Mouse (Mus musculus): Measurements from ENCODE around the gene Kcng3. TPM values are rescaled to one million over a fixed set of nuclear protein-coding genes. Genes with fewer than 3 reads are reported as not detected.

Kcng3 gene
- polyA plus RNA-seq, 1 experiment from 2014 or later, result not detected

- Histone ChIP-seq H3K4me3 (ENCODE audit: low read length) (no peak overlapping the region), H3K4me2 (ENCODE audit: low read depth, low read length) (no peak overlapping the region), H3K36me3 (ENCODE audit: control insufficient read depth, insufficient read depth) (no peaks in the 10 kb centered on the region), H3K9ac (ENCODE audit: low read length) (no peak overlapping the region), H3K4me1 (ENCODE audit: control insufficient read depth, insufficient read depth, low read length) (no peaks in the 10 kb centered on the region), H3K27me3 (ENCODE audit: control insufficient read depth, insufficient read depth, low read length) (no peaks in the 10 kb centered on the region), H3K27ac (ENCODE audit: low read length) (no peak overlapping the region), H3K9me3 (replicated peaks; ENCODE audit: control insufficient read depth, low read length) (peaks cover 6% of the 10 kb centered on the region)
- no peak for ATAC-seq (replicated peaks; ENCODE audit: extremely low read depth, insufficient read depth, low FRiP score)
- WGBS, result 79% methylated on average over 10 of the region's 10 CpGs
These were observed 38.3 kb downstream of the Kcng3 start for GRCm38 (mm10) chr17:83593396-83593795.

GRCm38 (mm10) chr17:83588663-83589341, 42.9 kb downstream of the Kcng3 start:
- Histone ChIP-seq H3K27ac (ENCODE audit: low read length) (no peak overlapping the region), H3K4me1 (ENCODE audit: control insufficient read depth, insufficient read depth, low read length) (no peaks in the 10 kb centered on the region), H3K4me2 (ENCODE audit: low read depth, low read length) (no peak overlapping the region), H3K36me3 (ENCODE audit: control insufficient read depth, insufficient read depth) (no peaks in the 10 kb centered on the region), H3K27me3 (ENCODE audit: control insufficient read depth, insufficient read depth, low read length) (no peaks in the 10 kb centered on the region), H3K9me3 (replicated peaks; ENCODE audit: control insufficient read depth, low read length) (peaks cover 6% of the 10 kb centered on the region), H3K9ac (ENCODE audit: low read length) (no peak overlapping the region), H3K4me3 (ENCODE audit: low read length) (no peak overlapping the region)
- WGBS, result 84% methylated on average over 6 of the region's 6 CpGs
- no peak for ATAC-seq (replicated peaks; ENCODE audit: extremely low read depth, insufficient read depth, low FRiP score)

GRCm38 (mm10) chr17:83587731-83588130, 44.0 kb downstream of the Kcng3 start:
- Histone ChIP-seq H3K36me3 (ENCODE audit: control insufficient read depth, insufficient read depth) (no peaks in the 10 kb centered on the region), H3K9me3 (replicated peaks; ENCODE audit: control insufficient read depth, low read length) (peaks cover 6% of the 10 kb centered on the region)
- 87% methylated on average over 8 of the region's 8 CpGs for WGBS

GRCm38 (mm10) chr17:83582585-83582984, 49.1 kb downstream of the Kcng3 start:
- H3K9ac ChIP-seq (ENCODE audit: low read length), result no peak overlapping the region
- H3K27ac ChIP-seq (ENCODE audit: low read length), result no peak overlapping the region
- H3K4me1 ChIP-seq (ENCODE audit: control insufficient read depth, insufficient read depth, low read length), result no peaks in the 10 kb centered on the region
- WGBS, result 58% methylated on average over 2 of the region's 2 CpGs
- no peaks in the 10 kb centered on the region for H3K36me3 ChIP-seq (ENCODE audit: control insufficient read depth, insufficient read depth)
- no peaks in the 10 kb centered on the region for H3K27me3 ChIP-seq (ENCODE audit: control insufficient read depth, insufficient read depth, low read length)
- ATAC-seq (replicated peaks; ENCODE audit: extremely low read depth, insufficient read depth, low FRiP score), result peak; percentile 52; the same call in 1 of the 2 replicates
- no peak overlapping the region for H3K4me2 ChIP-seq (ENCODE audit: low read depth, low read length)
- no peak overlapping the region for H3K4me3 ChIP-seq (ENCODE audit: low read length)
- no peaks in the 10 kb centered on the region for H3K9me3 ChIP-seq (replicated peaks; ENCODE audit: control insufficient read depth, low read length)

More at GRCm38 (mm10) chr17:83587731-83588130, 44.0 kb downstream of the Kcng3 start:
- no peaks in the 10 kb centered on the region for H3K4me1 ChIP-seq (ENCODE audit: control insufficient read depth, insufficient read depth, low read length)
- no peak for ATAC-seq (replicated peaks; ENCODE audit: extremely low read depth, insufficient read depth, low FRiP score)
- no peak overlapping the region for H3K27ac ChIP-seq (ENCODE audit: low read length)
- no peak overlapping the region for H3K9ac ChIP-seq (ENCODE audit: low read length)
- no peak overlapping the region for H3K4me3 ChIP-seq (ENCODE audit: low read length)
- H3K27me3 ChIP-seq (ENCODE audit: control insufficient read depth, insufficient read depth, low read length), result no peaks in the 10 kb centered on the region
- H3K4me2 ChIP-seq (ENCODE audit: low read depth, low read length), result no peak overlapping the region

GRCm38 (mm10) chr17:83580734-83581133, 51.0 kb downstream of the Kcng3 start:
- H3K4me3 ChIP-seq (ENCODE audit: low read length), result no peak overlapping the region
- H3K27me3 ChIP-seq (ENCODE audit: control insufficient read depth, insufficient read depth, low read length), result no peaks in the 10 kb centered on the region
- no peaks in the 10 kb centered on the region for H3K4me1 ChIP-seq (ENCODE audit: control insufficient read depth, insufficient read depth, low read length)
- no peaks in the 10 kb centered on the region for H3K9me3 ChIP-seq (replicated peaks; ENCODE audit: control insufficient read depth, low read length)
- H3K4me2 ChIP-seq (ENCODE audit: low read depth, low read length), result no peak overlapping the region
- no peaks in the 10 kb centered on the region for H3K36me3 ChIP-seq (ENCODE audit: control insufficient read depth, insufficient read depth)
- no peak for ATAC-seq (replicated peaks; ENCODE audit: extremely low read depth, insufficient read depth, low FRiP score)
- 81% methylated on average over 5 of the region's 5 CpGs for WGBS
- no peak overlapping the region for H3K9ac ChIP-seq (ENCODE audit: low read length)
- H3K27ac ChIP-seq (ENCODE audit: low read length), result no peak overlapping the region

- no peak overlapping the region for H3K27ac ChIP-seq (ENCODE audit: low read length)
- no peak overlapping the region for H3K9ac ChIP-seq (ENCODE audit: low read length)
- WGBS, result 85% methylated on average over 11 of the region's 11 CpGs
- no peaks in the 10 kb centered on the region for H3K27me3 ChIP-seq (ENCODE audit: control insufficient read depth, insufficient read depth, low read length)
- no peaks in the 10 kb centered on the region for H3K4me1 ChIP-seq (ENCODE audit: control insufficient read depth, insufficient read depth, low read length)
- no peaks in the 10 kb centered on the region for H3K36me3 ChIP-seq (ENCODE audit: control insufficient read depth, insufficient read depth)
- no peak overlapping the region for H3K4me3 ChIP-seq (ENCODE audit: low read length)
- no peaks in the 10 kb centered on the region for H3K9me3 ChIP-seq (replicated peaks; ENCODE audit: control insufficient read depth, low read length)
- H3K4me2 ChIP-seq (ENCODE audit: low read depth, low read length), result no peak overlapping the region
- no peak for ATAC-seq (replicated peaks; ENCODE audit: extremely low read depth, insufficient read depth, low FRiP score)
These were observed 54.8 kb downstream of the Kcng3 start for GRCm38 (mm10) chr17:83576810-83577371.

- Histone ChIP-seq H3K9ac (ENCODE audit: low read length) (no peak overlapping the region), H3K27ac (ENCODE audit: low read length) (no peak overlapping the region), H3K4me1 (ENCODE audit: control insufficient read depth, insufficient read depth, low read length) (no peaks in the 10 kb centered on the region), H3K4me3 (ENCODE audit: low read length) (no peak overlapping the region), H3K4me2 (ENCODE audit: low read depth, low read length) (no peak overlapping the region), H3K36me3 (ENCODE audit: control insufficient read depth, insufficient read depth) (no peaks in the 10 kb centered on the region), H3K27me3 (ENCODE audit: control insufficient read depth, insufficient read depth, low read length) (no peaks in the 10 kb centered on the region), H3K9me3 (replicated peaks; ENCODE audit: control insufficient read depth, low read length) (no peaks in the 10 kb centered on the region)
- WGBS, result 83% methylated on average over 8 of the region's 8 CpGs
- no peak for ATAC-seq (replicated peaks; ENCODE audit: extremely low read depth, insufficient read depth, low FRiP score)
These were observed 57.1 kb downstream of the Kcng3 start for GRCm38 (mm10) chr17:83574615-83575014.

GRCm38 (mm10) chr17:83573128-83573527, 58.6 kb downstream of the Kcng3 start:
- Histone ChIP-seq H3K4me2 (ENCODE audit: low read depth, low read length) (no peak overlapping the region), H3K27me3 (ENCODE audit: control insufficient read depth, insufficient read depth, low read length) (no peaks in the 10 kb centered on the region), H3K4me1 (ENCODE audit: control insufficient read depth, insufficient read depth, low read length) (no peaks in the 10 kb centered on the region), H3K4me3 (ENCODE audit: low read length) (no peak overlapping the region), H3K9me3 (replicated peaks; ENCODE audit: control insufficient read depth, low read length) (no peaks in the 10 kb centered on the region), H3K27ac (ENCODE audit: low read length) (no peak overlapping the region), H3K9ac (ENCODE audit: low read length) (no peak overlapping the region), H3K36me3 (ENCODE audit: control insufficient read depth, insufficient read depth) (no peaks in the 10 kb centered on the region)
- no peak for ATAC-seq (replicated peaks; ENCODE audit: extremely low read depth, insufficient read depth, low FRiP score)
- whole genome bisulfite sequencing, result 62% methylated on average over 6 of the region's 6 CpGs

GRCm38 (mm10) chr17:83572366-83572765, 59.3 kb downstream of the Kcng3 start:
- no peak overlapping the region for H3K9ac ChIP-seq (ENCODE audit: low read length)
- no peak for ATAC-seq (replicated peaks; ENCODE audit: extremely low read depth, insufficient read depth, low FRiP score)
- no peaks in the 10 kb centered on the region for H3K4me1 ChIP-seq (ENCODE audit: control insufficient read depth, insufficient read depth, low read length)
- H3K4me2 ChIP-seq (ENCODE audit: low read depth, low read length), result no peak overlapping the region
- H3K27ac ChIP-seq (ENCODE audit: low read length), result no peak overlapping the region
- no peaks in the 10 kb centered on the region for H3K36me3 ChIP-seq (ENCODE audit: control insufficient read depth, insufficient read depth)
- no peaks in the 10 kb centered on the region for H3K27me3 ChIP-seq (ENCODE audit: control insufficient read depth, insufficient read depth, low read length)
- H3K9me3 ChIP-seq (replicated peaks; ENCODE audit: control insufficient read depth, low read length), result no peaks in the 10 kb centered on the region
- H3K4me3 ChIP-seq (ENCODE audit: low read length), result no peak overlapping the region
- 51% methylated on average over 4 of the region's 4 CpGs for WGBS

Data from heart, embryonic 16.5 days (tissue).